Mouse (Mus musculus) heart, postnatal 0 days (tissue): ENCODE measurements at regions not wholly inside any gene's neighbourhood (a gene's known extent, or its start where the extent isn't known, plus 50 kb on each side); places are given as distances from the start of the nearest gene placed in this dataset.

ENCODE experiments used
- ATAC-seq: fragments of 200-750 bp; cut with Nextera tagmentation; 2 replicates; pipeline ENCODE4 v1.8.0; 2017; ENCODE audit warnings: low read depth, moderate number of reproducible peaks, moderate library complexity; ENCODE audit not compliant: insufficient read depth
- DNase-seq: peaks from one replicate; pipeline ENCODE4 v3.0.0-alpha.2; 2016; ENCODE audit warnings: low spot score
- H3K27ac ChIP-seq: fragments of 300-500 bp; sonication (generic); 2 replicates; pipeline ENCODE4 v1.5.1; 2014; ENCODE audit warnings: low read depth, mild to moderate bottlenecking
- H3K27me3 ChIP-seq: fragments of 300-500 bp; sonication (generic); 2 replicates; pipeline ENCODE4 v1.6.1; 2014; ENCODE audit warnings: low read length, mixed read lengths; ENCODE audit not compliant: control insufficient read depth, insufficient read depth
- H3K36me3 ChIP-seq: fragments of 300-500 bp; sonication (generic); replicated peaks from 2 replicates; pipeline ENCODE4 v1.6.1; 2014; ENCODE audit warnings: low read length, mixed read lengths; ENCODE audit not compliant: control insufficient read depth, insufficient read depth
- H3K4me1 ChIP-seq: fragments of 300-500 bp; sonication (generic); 2 replicates; pipeline ENCODE4 v1.6.1; 2014; ENCODE audit warnings: antibody characterized with exemption; ENCODE audit not compliant: control insufficient read depth, insufficient read depth
- H3K4me2 ChIP-seq: fragments of 300-500 bp; sonication (generic); 2 replicates; pipeline ENCODE4 v1.6.1; 2014; ENCODE audit warnings: low read depth, mild to moderate bottlenecking, low read length, moderate library complexity
- H3K4me3 ChIP-seq: fragments of 300-500 bp; sonication (generic); 2 replicates; pipeline ENCODE4 v1.5.1; 2014; ENCODE audit warnings: low read depth, low read length
- H3K9ac ChIP-seq: fragments of 300-500 bp; sonication (generic); replicated peaks from 2 replicates; pipeline ENCODE4 v1.6.1; 2014; ENCODE audit warnings: low read depth, low read length, mixed read lengths
- H3K9me3 ChIP-seq: fragments of 300-500 bp; sonication (generic); replicated peaks from 2 replicates; pipeline ENCODE4 v1.6.1; 2016; ENCODE audit warnings: low read length; ENCODE audit not compliant: control insufficient read depth
- CTCF ChIP-seq: IDR thresholded peaks from 2 replicates; pipeline ENCODE4 v1.5.1; 2016; ENCODE audit warnings: antibody characterized with exemption, control low read depth, low read depth
- EP300 ChIP-seq: IDR thresholded peaks from 2 replicates; pipeline ENCODE4 v1.6.1; 2016; ENCODE audit warnings: antibody characterized with exemption, low read depth
- WGBS: fragments of 180-500 bp; shearing (Covaris S2); extraction: QIAGEN DNeasy Blood & Tissue Kit; methylation state at CpG from one replicate; pipeline ENCODE4 v1.1.7; 2014; 5-methylcytosine and 5-hydroxymethylcytosine counted together

DNA sequence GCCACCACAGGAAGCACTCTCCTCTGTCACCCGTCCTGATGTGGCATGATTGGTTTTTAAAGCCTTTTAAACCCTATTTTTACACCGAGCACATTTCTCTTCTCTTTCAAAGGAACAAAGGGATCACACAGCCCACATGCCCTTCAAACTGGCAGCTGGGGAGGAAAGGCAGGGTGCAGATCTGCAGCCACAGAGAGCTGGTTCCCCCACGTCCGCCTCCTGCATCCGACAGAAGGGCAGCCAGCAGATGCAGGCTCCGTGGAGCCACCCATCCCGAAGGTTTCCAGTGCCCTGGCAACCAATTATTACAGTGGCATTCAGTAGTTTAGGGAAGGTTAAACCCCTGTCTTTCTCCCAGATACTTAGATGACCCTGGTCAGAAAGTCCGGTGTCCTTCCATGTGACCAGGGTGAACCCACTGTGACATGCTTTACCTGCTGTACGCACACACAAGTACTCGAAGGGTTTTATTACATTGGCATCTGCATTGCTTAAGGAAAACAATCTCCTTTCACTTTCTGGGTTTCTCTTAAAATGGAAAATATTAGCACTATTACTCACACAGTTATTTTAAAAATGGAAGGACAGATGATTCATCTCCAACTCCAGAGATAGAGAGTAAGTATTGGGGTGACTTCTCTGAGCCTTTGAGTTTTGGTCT, 156.7 kb upstream of the Ubl3 start:
- 43% methylated on average over 10 of the region's 10 CpGs for WGBS
- ATAC-seq, result no peak
- peak overlapping the region; percentile 17; the same call in 1 of the 2 replicates for H3K4me2 ChIP-seq
- TF ChIP-seq EP300, result no peak
- no peak for TF ChIP-seq CTCF
- peaks cover 20% of the 10 kb centered on the region for H3K4me1 ChIP-seq
- no peak overlapping the region for H3K27ac ChIP-seq
- no peak for DNase-seq
- H3K4me3 ChIP-seq, result no peak overlapping the region
- no peaks in the 10 kb centered on the region for H3K27me3 ChIP-seq
- no peaks in the 10 kb centered on the region for H3K9me3 ChIP-seq
- H3K36me3 ChIP-seq, result no peaks in the 10 kb centered on the region
- H3K9ac ChIP-seq, result 0 out of 2 replicates have a peak overlapping the region, but pooled peaks have one; percentile 22

DNA sequence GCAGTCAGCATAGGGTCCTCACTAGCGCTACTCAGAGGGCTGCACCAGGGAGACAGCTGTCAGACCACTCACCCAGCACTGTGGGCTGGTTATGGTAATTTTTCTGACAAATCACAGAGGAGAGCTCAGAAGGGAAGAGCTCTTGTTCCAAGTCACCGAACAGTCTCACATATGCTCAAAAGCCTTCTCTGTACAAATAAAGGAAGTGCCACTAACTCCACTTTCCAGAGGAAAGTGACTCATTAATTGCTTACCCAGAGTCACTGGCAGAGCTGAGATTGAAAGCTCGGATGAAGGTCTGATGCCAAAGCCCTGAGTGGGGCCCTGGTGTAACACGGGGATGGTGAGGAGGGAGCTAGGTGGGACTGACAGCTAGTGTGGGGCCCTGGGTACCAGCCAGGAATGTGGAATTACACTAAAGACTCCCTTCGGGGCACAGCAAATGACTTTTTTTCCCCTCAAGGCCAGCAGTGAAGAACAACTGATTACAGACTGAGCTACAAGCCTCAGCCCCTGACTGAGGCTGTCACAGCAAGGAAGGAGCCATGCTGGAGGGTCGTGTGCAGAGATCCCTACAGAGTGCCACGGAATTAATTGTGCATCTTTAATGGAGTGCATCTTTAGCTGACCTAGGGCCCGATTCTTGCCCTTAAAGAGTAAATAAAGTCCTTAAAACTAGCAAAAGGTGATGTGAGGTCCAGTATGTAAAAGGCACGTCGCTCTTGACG, 155.6 kb upstream of the Ubl3 start:
- H3K4me2 ChIP-seq, result peak overlapping the region; percentile 15; the same call in 1 of the 2 replicates
- 21% methylated on average over 11 of the region's 11 CpGs for WGBS
- no peaks in the 10 kb centered on the region for H3K9me3 ChIP-seq
- ATAC-seq (peak; percentile 36), DNase-seq (peak; percentile 38)
- H3K4me1 ChIP-seq, result peaks cover 20% of the 10 kb centered on the region
- TF ChIP-seq CTCF, result no peak
- TF ChIP-seq EP300, result no peak
- H3K9ac ChIP-seq, result 0 out of 2 replicates have a peak overlapping the region, but pooled peaks have one; percentile 22
- H3K27ac ChIP-seq, result peak overlapping the region; percentile 44; the same call in 1 of the 2 replicates
- H3K4me3 ChIP-seq, result no peak overlapping the region
- H3K27me3 ChIP-seq, result no peaks in the 10 kb centered on the region
- no peaks in the 10 kb centered on the region for H3K36me3 ChIP-seq

DNA sequence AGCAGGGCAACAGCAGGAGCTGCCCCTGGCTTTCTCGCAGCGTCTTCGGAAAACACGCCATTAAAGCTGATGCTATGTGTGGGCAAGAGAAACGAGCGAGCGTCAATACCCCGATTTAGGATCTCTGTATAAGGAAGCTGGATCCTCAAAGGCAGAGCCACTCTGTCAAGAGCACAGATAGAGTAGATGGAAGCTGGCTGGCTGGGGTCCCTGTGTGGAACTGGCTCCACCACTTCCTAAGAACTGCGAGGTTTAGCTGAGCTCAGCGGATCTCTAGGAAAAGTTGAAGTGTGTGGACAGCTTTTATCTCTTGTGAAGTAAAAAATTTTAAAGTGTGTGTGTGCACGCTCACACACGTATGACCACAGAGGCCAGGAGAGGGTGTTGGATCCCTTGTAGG, 154.7 kb upstream of the Ubl3 start:
- H3K9ac ChIP-seq, result no peak overlapping the region
- ATAC-seq (no peak), DNase-seq (no peak)
- H3K4me1 ChIP-seq, result peaks cover 20% of the 10 kb centered on the region
- H3K27me3 ChIP-seq, result no peaks in the 10 kb centered on the region
- H3K9me3 ChIP-seq, result no peaks in the 10 kb centered on the region
- WGBS, result 50% methylated on average over 12 of the region's 12 CpGs
- H3K4me2 ChIP-seq, result no peak overlapping the region
- H3K27ac ChIP-seq, result 0 out of 2 replicates have a peak overlapping the region, but pooled peaks have one; percentile 30
- H3K36me3 ChIP-seq, result no peaks in the 10 kb centered on the region
- TF ChIP-seq CTCF (no peak), EP300 (no peak)
- H3K4me3 ChIP-seq, result no peak overlapping the region

DNA sequence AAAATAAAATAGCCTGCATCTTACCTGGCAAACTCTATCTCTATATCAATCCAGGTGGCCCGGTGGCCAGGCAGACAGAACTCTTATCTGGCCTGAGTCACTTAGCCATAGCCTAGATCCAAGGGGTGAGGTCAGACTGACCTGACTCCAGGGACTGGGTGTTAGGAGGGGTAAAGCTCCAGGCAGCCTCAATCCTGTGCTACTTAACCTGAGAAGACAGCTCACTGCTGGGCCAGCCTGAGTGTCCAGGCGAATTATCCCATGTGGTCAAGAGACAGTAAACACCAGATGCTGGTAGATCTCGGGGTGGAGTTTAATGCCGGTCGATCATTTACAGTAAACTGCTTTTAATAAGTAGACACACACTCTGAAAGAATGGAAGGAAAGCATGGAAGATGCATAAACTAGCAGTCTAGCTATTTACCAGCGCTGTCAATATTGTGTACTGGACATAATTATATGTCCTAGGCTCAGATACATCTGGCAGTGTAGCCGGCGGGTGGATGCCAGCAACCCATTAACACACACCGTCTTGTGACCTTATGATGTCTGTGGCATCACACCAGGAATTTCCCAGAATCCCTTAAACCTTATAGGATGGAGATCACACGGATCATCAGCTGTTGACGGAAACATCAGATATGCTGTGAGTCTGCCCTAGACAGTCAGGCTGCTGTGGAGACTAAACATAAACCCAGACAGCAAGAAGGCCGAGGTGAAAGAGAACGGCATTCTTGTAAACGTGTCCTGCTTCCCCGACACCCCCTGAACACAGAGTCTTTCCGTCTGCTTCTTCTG, 153.9 kb upstream of the Ubl3 start:
- no peak for ATAC-seq

DNA sequence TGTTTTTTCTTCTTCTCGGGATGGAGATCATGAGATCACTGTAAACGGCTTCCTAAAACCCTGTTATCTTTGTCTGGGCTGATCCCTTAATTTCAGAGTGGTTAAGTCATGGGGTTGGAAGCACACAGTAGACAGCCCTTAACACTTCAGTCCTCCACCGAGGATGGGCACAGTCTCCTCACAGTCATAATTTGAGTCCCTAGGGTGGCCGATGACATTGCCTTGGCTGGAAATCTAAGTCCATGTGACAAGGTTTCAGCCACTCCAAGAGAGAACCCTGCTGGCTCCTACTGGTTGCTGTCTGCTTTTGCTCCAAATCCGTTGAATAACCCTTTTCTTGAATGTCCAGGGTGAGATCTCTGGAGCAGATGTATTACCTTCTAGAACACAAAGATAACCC, 152.2 kb upstream of the Ubl3 start:
- DNase-seq (no peak), ATAC-seq (no peak; the same call in 1 of the 2 replicates)
- Histone ChIP-seq H3K9me3 (no peaks in the 10 kb centered on the region), H3K27ac (no peak overlapping the region), H3K4me2 (no peak overlapping the region), H3K9ac (no peak overlapping the region), H3K36me3 (no peaks in the 10 kb centered on the region), H3K4me1 (peaks cover 20% of the 10 kb centered on the region), H3K27me3 (no peaks in the 10 kb centered on the region), H3K4me3 (no peak overlapping the region)
- TF ChIP-seq EP300 (no peak), CTCF (no peak)
- WGBS, result 30% methylated on average over 5 of the region's 5 CpGs

More for the DNA sequence above, 153.9 kb upstream of the Ubl3 start:
- H3K9ac ChIP-seq, result no peak overlapping the region
- 71% methylated on average over 16 of the region's 16 CpGs for WGBS
- DNase-seq, result no peak
- no peak overlapping the region for H3K4me3 ChIP-seq
- H3K27me3 ChIP-seq, result no peaks in the 10 kb centered on the region
- H3K4me1 ChIP-seq, result peaks cover 20% of the 10 kb centered on the region
- H3K27ac ChIP-seq, result no peak overlapping the region
- TF ChIP-seq EP300, result no peak
- TF ChIP-seq CTCF, result no peak
- H3K36me3 ChIP-seq, result no peaks in the 10 kb centered on the region
- H3K9me3 ChIP-seq, result no peaks in the 10 kb centered on the region
- no peak overlapping the region for H3K4me2 ChIP-seq
